Mouse (Mus musculus): ENCODE measurements at regions not wholly inside any gene's neighbourhood (a gene's known extent, or its start where the extent isn't known, plus 50 kb on each side); places are given as distances from the start of the nearest gene placed in this dataset.

DNA sequence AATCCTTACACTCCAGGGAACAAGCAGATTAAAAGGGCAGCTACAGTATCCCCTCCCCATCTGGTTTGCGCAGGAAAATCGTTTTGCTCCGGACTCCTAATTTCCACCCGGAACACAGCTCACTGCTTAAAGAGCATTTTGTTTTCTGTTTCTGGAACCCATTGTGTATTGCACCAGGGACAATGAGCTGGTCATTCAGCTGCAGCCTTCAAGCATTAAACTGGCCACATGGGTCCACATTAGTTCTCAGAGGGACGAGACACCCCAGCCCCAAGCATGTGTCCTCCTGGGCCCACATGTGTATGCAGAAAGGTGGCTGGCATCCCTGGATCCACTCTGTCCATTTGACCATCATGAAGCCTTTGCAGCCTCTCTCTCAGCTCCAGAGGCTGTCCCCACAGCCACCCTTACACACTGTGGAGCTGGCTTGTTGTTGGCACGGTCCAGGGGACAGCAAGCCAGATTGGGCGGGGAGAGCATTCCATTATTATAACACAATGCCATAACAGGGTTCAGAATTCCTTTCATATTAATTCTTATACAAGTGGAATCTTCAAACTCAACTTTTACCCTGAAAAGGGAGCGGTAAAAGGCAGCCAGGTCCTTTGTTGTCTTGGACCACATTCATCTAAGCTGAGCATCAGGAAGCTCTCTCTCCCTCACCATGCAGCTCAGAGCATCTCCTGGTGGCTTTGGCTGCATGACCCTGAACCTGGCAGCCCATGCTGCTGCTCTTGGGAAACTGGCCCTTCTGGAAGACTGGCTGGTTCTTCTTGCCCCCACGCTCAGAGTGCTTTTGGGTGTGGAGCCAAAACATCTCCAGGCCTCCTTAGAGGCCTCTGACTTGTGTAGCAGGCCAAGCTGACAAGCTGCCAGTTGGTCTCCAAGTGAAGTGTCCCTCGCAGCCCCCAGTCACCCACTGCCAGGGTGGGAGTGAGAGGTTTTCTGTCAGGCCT lies 373.4 kb downstream of the Foxo1 start:
- Histone ChIP-seq H3K9me3 (ENCODE audit: control insufficient read depth, low read length) (no peaks in the 10 kb centered on the region), H3K4me1 (replicated peaks; ENCODE audit: control insufficient read depth in 2 of 2, insufficient read depth in 2 of 2, low read length in 1 of 2) (peaks cover 0 to 5% of the 10 kb centered on the region in 2 experiments; a peak in 1 of 4 replicates), H3K4me2 (ENCODE audit: low read depth) (no peak overlapping the region), H3K4me3 (ENCODE audit: insufficient read depth in 1 of 2, low read depth in 2 of 2, low read length in 2 of 2) (no peak overlapping the region), H3K36me3 (replicated peaks; ENCODE audit: control insufficient read depth, insufficient read depth, low read depth) (no peaks in the 10 kb centered on the region), H3K9ac (replicated peaks) (no peak overlapping the region), H3K27me3 (ENCODE audit: control insufficient read depth, insufficient read depth, low read length) (no peaks in the 10 kb centered on the region), H3K27ac (no peak overlapping the region)
- DNase-seq (ENCODE audit: low read depth in 3 of 3, low spot score in 3 of 3) (no peak), ATAC-seq (ENCODE audit: insufficient read depth) (no peak)
- TF ChIP-seq CTCF (IDR thresholded peaks at IDR 0.05; ENCODE audit: low read depth) (no peak), EP300 (IDR thresholded peaks at IDR 0.05; ENCODE audit: low read depth) (no peak)
- 58% methylated on average over 10 of the region's 10 CpGs for WGBS (ENCODE audit: insufficient replicate concordance)

DNA sequence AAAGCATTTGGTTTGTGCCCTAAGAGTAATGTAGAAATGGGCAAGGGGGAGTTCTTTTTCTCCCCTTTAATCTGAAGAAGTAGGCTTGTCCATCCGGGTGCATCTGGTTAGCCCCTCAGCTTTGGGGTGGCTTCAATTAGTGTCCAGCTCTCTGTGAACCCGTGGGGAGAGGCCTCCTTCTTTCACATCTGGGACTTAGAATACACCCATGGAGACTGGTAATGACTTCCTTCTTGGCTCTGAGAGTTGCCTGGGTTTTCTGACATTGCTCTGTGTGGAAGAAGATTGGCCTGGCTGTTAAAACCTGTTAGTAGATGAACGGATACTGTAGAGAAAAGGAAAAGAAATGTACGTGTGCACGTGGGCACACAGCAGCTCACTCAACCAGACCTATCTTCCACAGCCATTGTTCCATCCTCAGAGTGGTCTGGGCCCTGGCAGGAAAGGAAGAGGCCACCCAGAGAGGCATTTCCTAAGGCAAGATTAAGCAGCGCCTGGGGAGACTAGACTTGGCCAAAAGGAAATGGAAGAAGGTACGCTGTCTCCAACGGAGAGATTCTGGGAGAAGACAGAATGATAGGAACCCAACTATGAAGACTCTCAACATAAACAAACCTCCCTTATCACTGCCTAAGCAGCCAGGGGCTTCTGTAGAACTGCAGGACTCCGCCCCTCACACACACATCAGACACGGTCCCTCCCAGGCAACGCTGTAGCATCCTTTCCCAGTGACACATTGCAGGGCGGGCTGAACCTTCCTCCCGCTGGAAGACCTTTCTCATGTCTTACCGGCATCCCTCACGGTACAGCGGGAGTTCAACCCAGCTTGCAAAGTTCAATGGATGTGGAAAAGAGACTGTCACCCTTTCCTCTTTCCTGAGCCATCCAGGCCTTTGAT lies 372.4 kb downstream of the Foxo1 start:
- Histone ChIP-seq H3K36me3 (replicated peaks; ENCODE audit: control insufficient read depth, insufficient read depth, low read depth) (no peaks in the 10 kb centered on the region), H3K27me3 (ENCODE audit: control insufficient read depth, insufficient read depth, low read length) (no peaks in the 10 kb centered on the region), H3K9me3 (ENCODE audit: control insufficient read depth, low read length) (no peaks in the 10 kb centered on the region), H3K9ac (replicated peaks) (no peak overlapping the region), H3K27ac (no peak overlapping the region), H3K4me2 (ENCODE audit: low read depth) (no peak overlapping the region), H3K4me3 (ENCODE audit: insufficient read depth in 1 of 2, low read depth in 2 of 2, low read length in 2 of 2) (no peak overlapping the region), H3K4me1 (replicated peaks; ENCODE audit: control insufficient read depth in 2 of 2, insufficient read depth in 2 of 2, low read length in 1 of 2) (peaks cover 0 to 5% of the 10 kb centered on the region in 2 experiments; a peak in 1 of 4 replicates)
- no peak for TF ChIP-seq CTCF (IDR thresholded peaks at IDR 0.05; ENCODE audit: low read depth)
- no peak for TF ChIP-seq EP300 (IDR thresholded peaks at IDR 0.05; ENCODE audit: low read depth)
- ATAC-seq (ENCODE audit: insufficient read depth) (peak; percentile 31; the same call in 1 of the 2 replicates), DNase-seq (ENCODE audit: low read depth in 3 of 3, low spot score in 3 of 3) (no peak)
- WGBS (ENCODE audit: insufficient replicate concordance), result 18% methylated on average over 16 of the region's 16 CpGs

DNA sequence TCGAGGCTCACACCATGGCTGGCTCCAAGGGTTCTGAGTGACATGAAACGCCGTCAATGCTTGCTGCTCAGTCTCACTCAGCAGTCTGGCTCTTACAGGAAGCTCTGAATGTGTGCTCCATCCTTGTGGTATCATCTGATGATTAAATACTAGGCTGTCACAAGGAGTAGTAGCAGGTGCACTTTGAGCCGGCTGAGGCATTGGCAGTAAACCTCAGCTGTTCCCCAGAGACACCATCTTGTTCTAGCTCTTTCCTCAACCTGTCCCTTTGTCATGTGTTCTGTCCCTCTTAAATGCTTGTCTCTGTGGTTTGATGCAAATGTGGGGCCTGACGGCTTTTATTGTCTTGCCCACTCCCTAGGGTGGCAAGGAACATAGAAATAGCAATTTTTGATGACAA lies 370.7 kb downstream of the Foxo1 start:
- H3K4me1 ChIP-seq (replicated peaks; ENCODE audit: control insufficient read depth in 2 of 2, insufficient read depth in 2 of 2, low read length in 1 of 2), result peaks cover 0 to 5% of the 10 kb centered on the region in 2 experiments; a peak in 1 of 4 replicates
- no peaks in the 10 kb centered on the region for H3K27me3 ChIP-seq (ENCODE audit: control insufficient read depth, insufficient read depth, low read length)
- DNase-seq (ENCODE audit: low read depth in 3 of 3, low spot score in 3 of 3), result no peak
- no peak overlapping the region for H3K27ac ChIP-seq
- no peak for ATAC-seq (ENCODE audit: insufficient read depth)
- H3K9ac ChIP-seq (replicated peaks), result no peak overlapping the region
- H3K36me3 ChIP-seq (replicated peaks; ENCODE audit: control insufficient read depth, insufficient read depth, low read depth), result no peaks in the 10 kb centered on the region
- WGBS (ENCODE audit: insufficient replicate concordance), result 65% methylated on average over 5 of the region's 5 CpGs
- H3K4me3 ChIP-seq (ENCODE audit: insufficient read depth in 1 of 2, low read depth in 2 of 2, low read length in 2 of 2), result no peak overlapping the region
- H3K4me2 ChIP-seq (ENCODE audit: low read depth), result no peak overlapping the region
- TF ChIP-seq CTCF (IDR thresholded peaks at IDR 0.05; ENCODE audit: low read depth) (no peak), EP300 (IDR thresholded peaks at IDR 0.05; ENCODE audit: low read depth) (no peak)
- H3K9me3 ChIP-seq (ENCODE audit: control insufficient read depth, low read length), result no peaks in the 10 kb centered on the region

- Histone ChIP-seq H3K27ac (no peak overlapping the region), H3K4me3 (ENCODE audit: insufficient read depth in 1 of 2, low read depth in 2 of 2, low read length in 2 of 2) (no peak overlapping the region), H3K4me2 (ENCODE audit: low read depth) (no peak overlapping the region), H3K4me1 (replicated peaks; ENCODE audit: control insufficient read depth in 2 of 2, insufficient read depth in 2 of 2, low read length in 1 of 2) (no peaks in the 10 kb centered on the region), H3K27me3 (ENCODE audit: control insufficient read depth, insufficient read depth, low read length) (no peaks in the 10 kb centered on the region), H3K9me3 (ENCODE audit: control insufficient read depth, low read length) (no peaks in the 10 kb centered on the region), H3K9ac (replicated peaks) (no peak overlapping the region), H3K36me3 (replicated peaks; ENCODE audit: control insufficient read depth, insufficient read depth, low read depth) (no peaks in the 10 kb centered on the region)
- ATAC-seq (ENCODE audit: insufficient read depth), result 0 out of 2 replicates have a peak, but pooled peaks have one; percentile 13
- WGBS (ENCODE audit: insufficient replicate concordance), result 11% methylated on average over 6 of the region's 6 CpGs
- peak in 1 of 3 experiments; percentile 29 for DNase-seq (ENCODE audit: low read depth in 3 of 3, low spot score in 3 of 3)
- TF ChIP-seq CTCF (IDR thresholded peaks at IDR 0.05; ENCODE audit: low read depth) (no peak), EP300 (IDR thresholded peaks at IDR 0.05; ENCODE audit: low read depth) (no peak)
Observed at GRCm38 (mm10) chr3:52634353-52634752, 366.2 kb downstream of the Foxo1 start.
